Mouse (Mus musculus): Measurements from ENCODE around the gene Gm20736. TPM values are rescaled to one million over a fixed set of nuclear protein-coding genes. Genes with fewer than 3 reads are reported as not detected.
"Not testable (repeated sequence)": the region's sequence is repeated elsewhere in the genome, so short reads cannot be mapped to it uniquely, and the experiment has no call there.

Gm20736 gene
- not detected in 2 replicates for polyA plus RNA-seq (2014; fragmentation: Nextera tagmentation; extraction: Ambion mirVana)

DNA sequence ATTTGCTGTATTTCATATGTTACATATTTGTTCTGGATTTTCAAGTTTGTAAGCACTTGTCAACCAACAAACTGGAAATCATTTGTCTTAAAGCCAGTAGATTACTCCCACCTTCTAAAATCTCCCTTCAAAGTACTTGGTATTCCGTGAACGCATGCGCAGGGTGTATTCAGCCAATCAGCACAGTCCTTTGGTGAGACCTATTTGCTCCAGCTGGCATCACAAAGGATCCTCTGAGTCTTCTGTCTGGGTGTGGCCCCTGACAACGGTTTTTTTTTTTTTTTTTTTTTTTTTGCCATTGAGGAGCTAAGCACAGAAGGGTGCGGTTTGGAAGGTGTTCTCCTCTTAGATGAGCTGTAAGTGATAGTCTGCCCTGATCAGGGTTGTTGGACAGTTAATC, at the start of gene Gm20736:
TSS of gene Gm20736 (plus strand) at position 301 of the 400 bp plus-strand sequence.
- not testable (repeated sequence) for DNase-seq (ENCODE audit: low spot score); H3K9ac ChIP-seq (ENCODE audit: low read depth, low read length); H3K9me3 ChIP-seq (ENCODE audit: control insufficient read depth, low read length); H3K36me3 ChIP-seq (ENCODE audit: control insufficient read depth, insufficient read depth, low read length); ATAC-seq (ENCODE audit: low FRiP score); H3K4me1 ChIP-seq (replicated peaks; ENCODE audit: control insufficient read depth, insufficient read depth, low read length); H3K4me2 ChIP-seq (replicated peaks; ENCODE audit: low read depth, low read length); H3K27me3 ChIP-seq (ENCODE audit: control insufficient read depth, insufficient read depth, low read length); H3K27ac ChIP-seq (ENCODE audit: low read depth, low read length); H3K4me3 ChIP-seq (ENCODE audit: low read depth, low read length)
- WGBS, result no CpG with 5 or more reads among the region's 5 CpGs

Other genes starting within 250 kb of the Gm20736 start
- gene Gm20924, start 170.2 kb upstream of the Gm20736 start, polyA plus RNA-seq (2014; fragmentation: Nextera tagmentation; extraction: Ambion mirVana), result not detected in 2 replicates